Mouse (Mus musculus) lung, adult 2 months (tissue): Measurements from ENCODE around the gene Htr2b.

ENCODE experiments used
- CTCF ChIP-seq: fragments of 200-500 bp; IDR thresholded peaks from 2 replicates; pipeline ENCODE4 v1.5.1; 2011; ENCODE audit warnings: mild to moderate bottlenecking, low read length, control low read depth; ENCODE audit not compliant: insufficient read depth
- POLR2A ChIP-seq: fragments of 200-500 bp; IDR thresholded peaks from 2 replicates; pipeline ENCODE4 v1.6.1; 2011; ENCODE audit warnings: low read depth, mild to moderate bottlenecking, control low read depth, low read length, borderline replicate concordance; ENCODE audit errors: extremely low read depth

GRCm38 (mm10) chr1:86105054-86105453 is 6.7 kb downstream of the Htr2b start:
- TF ChIP-seq CTCF, result no peak
- TF ChIP-seq POLR2A, result no peak
